Mouse (Mus musculus): ENCODE data around the gene Olfr1291-ps1. TPM values are rescaled to one million over a fixed set of nuclear protein-coding genes. Genes with fewer than 3 reads are reported as not detected.

The Olfr1291-ps1 gene
- polyA plus RNA-seq, 1 experiment from 2014 or later = not detected

Other genes with a start within 250 kb of the Olfr1291-ps1 start
- gene Olfr1276, start 242.7 kb upstream of the Olfr1291-ps1 start, polyA plus RNA-seq (2014; fragmentation: Nextera tagmentation; extraction: Ambion mirVana) = not detected in 2 replicates
- gene Olfr1277, start 223.1 kb upstream of the Olfr1291-ps1 start, polyA plus RNA-seq (2014; fragmentation: Nextera tagmentation; extraction: Ambion mirVana) = not detected in 2 replicates
- gene Olfr1278, start 207.0 kb upstream of the Olfr1291-ps1 start, polyA plus RNA-seq (2014; fragmentation: Nextera tagmentation; extraction: Ambion mirVana) = not detected in 2 replicates
- gene Olfr1279, start 196.5 kb upstream of the Olfr1291-ps1 start, polyA plus RNA-seq (2014; fragmentation: Nextera tagmentation; extraction: Ambion mirVana) = not detected in 2 replicates
- gene Olfr1280, start 183.2 kb upstream of the Olfr1291-ps1 start, polyA plus RNA-seq (2014; fragmentation: Nextera tagmentation; extraction: Ambion mirVana) = not detected in 2 replicates
- not detected in 2 replicates for gene Olfr1281, start 170.7 kb upstream of the Olfr1291-ps1 start, polyA plus RNA-seq (2014; fragmentation: Nextera tagmentation; extraction: Ambion mirVana)
- gene Olfr1282, start 161.1 kb upstream of the Olfr1291-ps1 start, polyA plus RNA-seq (2014; fragmentation: Nextera tagmentation; extraction: Ambion mirVana) = not detected in 2 replicates
- gene Olfr1283, start 130.4 kb upstream of the Olfr1291-ps1 start, polyA plus RNA-seq (2014; fragmentation: Nextera tagmentation; extraction: Ambion mirVana) = not detected in 2 replicates
- gene Olfr1284, start 121.7 kb upstream of the Olfr1291-ps1 start, polyA plus RNA-seq (2014; fragmentation: Nextera tagmentation; extraction: Ambion mirVana) = not detected in 2 replicates
- not detected in 2 replicates for gene Olfr1286, start 74.1 kb upstream of the Olfr1291-ps1 start, polyA plus RNA-seq (2014; fragmentation: Nextera tagmentation; extraction: Ambion mirVana)
- not detected in 2 replicates for gene Olfr1287, start 48.0 kb upstream of the Olfr1291-ps1 start, polyA plus RNA-seq (2014; fragmentation: Nextera tagmentation; extraction: Ambion mirVana)
- gene Olfr1288, start 23.1 kb upstream of the Olfr1291-ps1 start, polyA plus RNA-seq (2014; fragmentation: Nextera tagmentation; extraction: Ambion mirVana) = not detected in 2 replicates
- not detected in 2 replicates for gene Olfr1289, start 16.4 kb upstream of the Olfr1291-ps1 start, polyA plus RNA-seq (2014; fragmentation: Nextera tagmentation; extraction: Ambion mirVana)
- not detected in 2 replicates for gene Olfr1290, start 3.4 kb upstream of the Olfr1291-ps1 start, polyA plus RNA-seq (2014; fragmentation: Nextera tagmentation; extraction: Ambion mirVana)
- gene Olfr1293-ps, start 28.0 kb downstream of the Olfr1291-ps1 start, polyA plus RNA-seq (2014; fragmentation: Nextera tagmentation; extraction: Ambion mirVana) = not detected in 2 replicates
- gene Olfr1294, start 43.1 kb downstream of the Olfr1291-ps1 start, polyA plus RNA-seq (2014; fragmentation: Nextera tagmentation; extraction: Ambion mirVana) = not detected in 2 replicates
- not detected in 2 replicates for gene Olfr1295, start 72.5 kb downstream of the Olfr1291-ps1 start, polyA plus RNA-seq (2014; fragmentation: Nextera tagmentation; extraction: Ambion mirVana)
- gene Olfr1297, start 129.3 kb downstream of the Olfr1291-ps1 start, polyA plus RNA-seq (2014; fragmentation: Nextera tagmentation; extraction: Ambion mirVana) = not detected in 2 replicates
- gene Olfr1298, start 152.0 kb downstream of the Olfr1291-ps1 start, polyA plus RNA-seq (2014; fragmentation: Nextera tagmentation; extraction: Ambion mirVana) = not detected in 2 replicates
- gene Olfr1299, start 164.2 kb downstream of the Olfr1291-ps1 start, polyA plus RNA-seq (2014; fragmentation: Nextera tagmentation; extraction: Ambion mirVana) = not detected in 2 replicates